Mouse (Mus musculus): ENCODE data around the gene Kat5.

Kat5 gene

DNA sequence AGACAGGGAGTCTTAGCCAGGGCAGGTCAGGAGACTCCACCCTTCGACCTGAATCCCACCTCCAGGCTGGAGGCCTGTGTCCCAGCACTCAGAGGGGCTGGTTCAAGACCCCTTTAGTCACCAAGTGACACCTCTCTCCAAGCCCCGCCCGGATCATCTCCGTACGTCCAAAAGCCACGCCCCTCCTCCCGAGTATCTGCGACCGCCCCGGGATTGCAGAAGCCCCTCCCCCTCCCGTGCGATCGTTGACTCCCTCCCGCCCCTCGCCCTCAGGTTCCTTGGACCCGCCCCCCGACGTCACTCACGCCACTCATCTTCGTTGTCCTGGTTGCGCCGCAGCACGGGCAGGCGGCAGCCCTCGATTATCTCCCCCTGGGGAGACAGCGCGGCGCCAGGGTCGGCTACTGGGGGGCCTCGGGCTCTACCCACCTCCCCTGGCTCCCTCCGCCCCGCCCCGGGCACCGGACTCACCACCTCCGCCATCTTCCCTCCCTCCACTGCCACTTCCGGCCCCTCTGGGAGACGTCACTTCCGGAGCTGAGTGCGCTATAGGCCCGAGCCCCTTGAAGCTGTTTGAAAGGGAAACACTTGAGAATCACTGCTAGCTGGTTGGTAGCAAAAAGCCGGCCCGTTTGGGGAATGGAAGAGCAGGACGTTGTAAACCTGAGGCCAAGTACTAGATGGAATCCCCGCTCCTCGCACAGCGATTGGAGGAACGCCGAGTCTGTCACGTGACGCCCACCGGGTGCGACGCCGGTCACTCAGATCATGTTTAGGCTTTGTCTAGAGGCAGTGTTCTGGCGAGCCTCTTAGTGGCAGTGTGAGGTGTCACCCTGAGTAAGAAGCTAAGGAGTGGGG is at the start of gene Kat5:
Kat5 (minus strand) TSS at position 691 of the 858 bp plus-strand sequence.
- peak; percentile 97 for DNase-seq (ENCODE audit: low spot score)

DNA sequence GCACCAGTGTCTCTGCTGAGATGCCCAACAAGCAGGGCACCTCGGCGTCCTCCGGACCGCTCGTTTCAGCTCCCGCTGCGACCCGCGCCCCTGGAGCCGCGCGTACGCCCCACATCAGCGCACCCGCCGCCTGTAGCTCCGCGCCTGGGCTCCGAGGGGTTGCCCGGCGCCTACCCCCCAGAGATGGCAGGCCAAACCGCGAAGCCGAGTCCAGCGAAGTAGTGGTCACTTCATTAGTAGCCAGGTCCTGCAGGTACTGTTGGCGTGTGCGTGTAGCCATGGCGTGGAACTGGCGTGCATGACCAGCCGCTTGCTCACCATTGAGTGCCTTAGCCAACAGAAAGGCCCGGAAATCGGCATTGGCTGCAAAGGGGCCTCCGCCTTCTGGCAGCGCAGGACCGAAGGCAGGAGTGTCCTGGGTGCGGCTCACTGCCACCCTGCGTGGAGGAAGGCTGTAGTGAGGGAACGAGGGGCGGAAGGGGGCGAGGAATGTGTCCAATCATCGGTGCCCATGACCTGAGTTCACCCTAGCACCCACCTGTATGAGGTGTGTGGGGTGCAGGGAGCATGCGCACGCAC is 44.8 kb upstream of the Kat5 start:
- peak; percentile 33 for DNase-seq (ENCODE audit: low spot score)

DNA sequence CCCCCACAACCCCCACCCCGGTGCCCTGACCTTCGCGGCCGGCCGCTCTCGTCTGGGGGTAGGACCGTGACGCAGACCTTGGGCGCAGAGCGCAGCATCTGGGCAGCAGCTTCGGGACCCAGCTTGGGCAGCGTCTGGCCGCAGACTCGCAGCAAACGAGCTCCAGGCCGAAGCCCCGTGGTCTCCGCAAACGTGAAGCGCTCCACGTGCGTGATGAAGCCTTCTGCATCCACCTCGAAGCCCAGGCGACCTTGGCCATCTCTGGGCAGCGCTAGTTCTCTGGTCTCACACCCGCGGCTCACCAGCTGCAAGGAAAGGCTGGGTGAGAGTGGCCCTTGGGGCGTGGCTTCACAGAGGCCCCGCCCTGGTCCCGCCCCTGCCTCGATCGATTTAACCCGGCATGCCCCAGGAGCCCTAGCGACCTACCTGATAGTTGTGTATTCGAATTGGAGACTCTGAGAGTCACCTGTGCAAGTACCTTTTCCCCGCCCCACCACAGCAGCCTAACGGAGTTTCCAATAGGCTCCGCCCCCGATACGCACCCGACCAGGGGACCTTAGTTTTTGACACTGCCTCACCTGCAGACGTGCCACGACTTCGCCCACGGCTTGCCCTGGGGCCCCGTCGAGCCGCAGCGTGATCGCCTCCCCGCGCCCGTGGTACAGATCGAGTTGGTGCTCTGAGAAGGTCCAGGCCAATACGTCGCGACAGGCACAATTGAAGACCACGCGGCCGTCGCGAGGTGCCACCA is 44.1 kb upstream of the Kat5 start:
- peak; percentile 84 for DNase-seq (ENCODE audit: low spot score)

DNA sequence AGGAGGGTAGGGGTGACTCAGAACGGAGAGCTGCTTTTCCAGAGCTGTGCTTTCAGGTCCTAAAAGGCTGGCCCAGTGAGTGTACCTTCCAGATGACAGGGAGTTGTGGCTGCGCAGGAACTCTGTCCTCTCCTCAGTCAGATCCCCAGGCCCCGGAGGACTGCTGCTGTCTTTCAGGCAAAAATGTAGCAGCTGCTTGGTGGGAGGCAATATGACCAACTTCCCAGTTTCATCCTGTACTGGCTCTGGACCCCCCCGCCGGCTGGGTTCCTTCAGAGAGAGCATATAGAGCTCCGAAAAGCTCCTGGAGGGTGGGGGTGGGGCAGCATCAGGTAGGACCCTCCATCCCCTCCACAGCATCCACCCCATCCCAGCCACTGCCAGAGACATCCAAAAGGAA is 42.5 kb upstream of the Kat5 start:
- no peak for DNase-seq (ENCODE audit: low spot score)

DNA sequence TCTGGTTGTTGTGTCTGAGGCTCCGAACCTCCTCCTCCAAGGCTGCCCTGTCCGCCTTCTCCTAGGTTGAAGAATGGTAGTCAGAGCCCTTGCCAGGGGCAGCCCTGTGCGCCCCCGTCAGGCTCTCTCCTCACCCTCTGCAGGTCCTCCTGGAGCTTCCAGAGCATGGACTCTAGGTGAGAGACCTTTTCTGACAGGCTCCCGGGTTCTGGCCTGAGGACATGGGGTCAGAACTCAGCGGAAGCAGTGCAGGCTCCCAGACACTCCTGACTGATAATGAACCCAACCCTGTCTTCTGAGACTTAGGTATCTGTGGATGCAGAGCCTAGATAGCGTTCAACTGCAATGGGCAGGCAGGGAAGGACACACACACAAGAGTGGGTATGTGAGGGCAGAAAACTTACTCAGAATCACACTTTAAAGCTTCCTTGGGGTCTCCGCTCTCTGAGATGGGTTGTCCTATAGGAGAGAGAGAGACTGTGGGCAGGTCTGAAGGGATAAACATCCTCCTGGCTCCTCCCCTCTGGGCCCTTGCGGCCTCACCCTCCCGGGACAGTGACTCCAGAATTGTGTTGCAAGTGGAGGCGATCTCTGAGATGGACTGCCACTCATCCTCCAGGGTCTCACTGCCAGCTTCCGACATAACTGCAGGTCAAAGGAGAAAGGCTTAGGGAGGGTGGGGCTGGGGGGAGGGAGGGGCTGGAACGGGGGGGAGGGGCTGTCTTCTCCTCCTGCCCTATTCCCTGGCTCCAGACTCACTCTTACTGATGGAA is 41.7 kb upstream of the Kat5 start:
- DNase-seq (ENCODE audit: low spot score) = no peak

DNA sequence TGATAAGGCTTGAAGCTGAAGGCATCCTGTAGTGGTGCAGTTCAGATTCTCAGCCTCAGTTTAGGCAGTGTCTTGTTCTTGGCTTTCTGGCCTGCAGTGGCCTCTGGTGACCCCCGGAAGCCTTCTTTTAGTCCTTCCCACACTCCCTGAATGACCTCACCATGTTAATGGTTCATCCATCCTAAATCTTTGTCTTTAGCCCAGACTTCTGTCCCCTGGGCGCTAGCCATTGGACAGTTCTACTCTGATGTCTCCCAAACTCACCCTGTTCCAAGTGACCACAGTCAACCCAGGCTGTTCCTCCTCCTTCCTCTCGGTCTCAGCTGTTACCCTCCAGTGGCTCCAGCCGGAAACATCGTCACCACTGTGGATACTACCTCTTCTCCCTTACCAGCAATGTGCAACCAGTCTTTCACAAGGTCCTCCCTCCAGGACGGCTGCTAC is 39.3 kb upstream of the Kat5 start:
- no peak for DNase-seq (ENCODE audit: low spot score)

DNA sequence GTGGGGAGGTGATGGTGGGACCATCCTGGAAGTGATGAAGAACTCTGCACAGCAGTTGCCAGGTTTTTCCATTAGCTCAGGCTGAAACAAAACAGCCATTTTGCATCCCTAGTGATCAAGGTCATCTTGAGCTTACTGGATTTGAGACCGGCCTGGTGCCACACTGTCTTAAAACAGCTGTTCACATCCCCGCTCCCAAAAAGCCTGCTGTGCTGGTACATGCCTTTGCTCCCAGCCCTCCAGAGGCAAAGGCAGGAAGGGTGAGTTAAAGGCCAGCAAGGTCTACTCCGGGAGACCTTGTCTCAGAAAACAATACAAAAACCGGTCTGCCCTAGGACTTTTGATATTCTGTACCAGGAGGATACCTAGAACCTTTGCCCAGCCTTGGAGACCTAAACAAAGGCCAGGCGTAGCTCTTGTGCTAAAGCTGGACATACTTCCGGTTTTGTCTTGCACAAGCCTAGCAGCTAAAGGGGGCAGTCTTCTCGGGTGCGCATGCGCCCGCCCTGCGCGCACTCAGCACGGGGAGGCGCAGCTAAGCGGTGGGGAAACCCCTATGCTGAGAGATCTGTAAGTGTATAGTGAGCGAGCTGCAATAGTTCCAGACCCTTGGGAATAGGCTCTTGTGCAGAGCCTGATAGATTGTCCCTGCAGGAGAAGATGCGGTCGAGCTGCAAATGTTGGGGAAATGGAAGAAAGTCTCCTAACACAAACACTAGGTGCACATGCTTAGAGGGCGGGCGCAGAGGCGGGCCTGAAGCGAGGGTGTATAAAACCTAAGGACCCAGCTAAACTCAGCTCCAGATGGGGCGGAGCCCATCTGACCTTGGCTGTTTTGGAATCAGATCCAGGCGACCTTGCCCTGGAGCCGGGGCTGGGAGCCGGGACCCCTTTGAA is 38.6 kb upstream of the Kat5 start:
- DNase-seq (ENCODE audit: low spot score) = peak; percentile 87

DNA sequence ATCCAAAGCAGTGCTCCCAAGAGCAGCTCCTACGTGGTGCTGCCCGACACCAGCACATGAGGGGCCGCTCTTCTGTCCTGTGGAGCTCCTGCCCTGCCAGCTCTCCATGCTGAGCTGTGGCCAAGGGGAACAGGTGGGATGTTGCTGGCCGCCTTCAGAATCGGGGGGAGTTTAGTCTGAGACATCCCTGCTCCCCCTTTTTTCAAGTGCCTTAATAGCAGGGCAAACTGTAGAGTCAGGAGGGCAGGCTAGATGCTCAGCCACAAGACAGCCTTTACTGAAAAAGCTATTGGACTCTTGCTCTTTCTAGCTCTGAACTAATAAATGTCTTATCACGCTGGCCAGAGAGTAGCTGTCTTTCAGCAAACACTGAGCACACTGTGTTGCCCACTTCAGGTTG is 37.8 kb upstream of the Kat5 start:
- DNase-seq (ENCODE audit: low spot score) = no peak

DNA sequence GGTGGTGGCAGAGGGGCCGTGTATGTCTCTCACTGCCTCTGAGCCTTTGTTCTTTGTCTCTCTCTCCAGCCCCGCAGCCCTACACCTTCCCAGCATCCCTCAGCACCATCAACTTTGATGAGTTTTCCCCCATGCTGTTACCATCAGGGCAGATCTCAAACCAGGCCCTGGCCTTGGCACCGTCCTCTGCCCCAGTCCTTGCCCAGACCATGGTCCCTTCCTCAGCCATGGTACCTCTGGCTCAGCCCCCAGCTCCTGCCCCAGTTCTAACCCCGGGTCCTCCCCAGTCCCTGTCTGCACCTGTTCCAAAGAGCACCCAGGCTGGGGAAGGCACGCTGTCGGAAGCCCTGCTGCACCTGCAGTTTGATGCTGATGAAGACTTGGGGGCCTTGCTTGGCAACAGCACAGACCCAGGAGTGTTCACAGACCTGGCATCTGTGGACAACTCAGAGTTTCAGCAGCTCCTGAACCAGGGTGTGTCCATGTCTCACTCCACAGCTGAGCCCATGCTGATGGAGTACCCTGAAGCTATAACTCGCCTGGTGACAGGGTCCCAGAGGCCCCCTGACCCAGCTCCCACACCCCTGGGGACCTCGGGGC is 36.8 kb upstream of the Kat5 start:
- DNase-seq (ENCODE audit: low spot score) = no peak

DNA sequence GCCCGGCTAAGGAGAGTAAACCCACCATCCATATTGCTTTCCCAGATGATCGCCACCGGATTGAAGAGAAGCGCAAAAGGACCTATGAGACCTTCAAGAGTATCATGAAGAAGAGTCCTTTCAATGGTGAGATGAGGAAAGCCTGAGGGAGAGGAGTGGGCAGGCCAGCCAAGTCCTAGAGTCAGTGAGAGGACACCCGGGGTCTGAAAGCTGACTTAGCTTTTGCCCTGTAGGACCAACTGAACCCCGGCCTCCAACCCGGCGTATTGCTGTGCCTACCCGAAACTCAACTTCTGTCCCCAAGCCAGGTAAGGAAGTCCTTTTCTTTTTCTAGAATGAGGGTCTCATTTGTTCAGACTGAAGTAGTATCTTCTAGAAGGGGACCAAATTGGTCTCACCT is 35.2 kb upstream of the Kat5 start:
- DNase-seq (ENCODE audit: low spot score) = no peak

DNA sequence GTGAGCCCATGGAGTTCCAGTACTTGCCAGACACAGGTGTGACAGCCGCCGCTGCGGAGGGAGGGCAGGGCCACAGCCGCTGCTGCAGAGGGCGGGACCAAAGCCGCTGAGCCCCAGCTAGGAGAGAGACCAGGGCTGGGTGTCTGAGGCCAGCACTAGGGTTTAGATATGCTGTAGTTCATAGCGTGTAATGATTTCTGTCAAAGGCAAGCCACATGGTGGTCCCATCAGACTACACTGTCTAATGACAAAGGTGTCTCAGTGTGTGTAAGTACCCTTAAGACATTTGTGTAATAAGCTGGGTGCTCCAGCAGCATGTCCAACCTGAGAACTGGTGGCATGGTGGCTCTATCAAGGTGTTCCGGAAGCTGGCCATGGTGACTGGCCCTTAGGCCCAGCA is 31.6 kb upstream of the Kat5 start:
- no peak for DNase-seq (ENCODE audit: low spot score)

DNA sequence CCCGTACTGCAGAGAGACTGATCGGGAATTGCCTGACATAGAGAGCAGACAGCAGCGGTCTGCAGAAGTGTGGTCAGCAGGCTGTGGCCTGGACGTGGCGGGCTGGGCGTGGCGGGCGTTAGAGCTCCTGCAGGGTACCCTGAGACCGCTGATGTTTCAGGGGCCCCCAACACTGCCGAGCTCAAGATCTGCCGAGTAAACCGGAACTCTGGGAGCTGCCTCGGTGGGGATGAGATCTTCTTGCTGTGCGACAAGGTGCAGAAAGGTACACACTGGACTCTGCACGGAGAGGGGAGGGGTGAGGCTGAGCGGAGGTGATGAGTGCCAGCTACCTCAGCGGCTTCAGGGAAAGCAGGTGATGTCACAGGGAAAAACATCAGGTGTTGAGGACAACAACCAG is 31.0 kb upstream of the Kat5 start:
- no peak for DNase-seq (ENCODE audit: low spot score)

DNA sequence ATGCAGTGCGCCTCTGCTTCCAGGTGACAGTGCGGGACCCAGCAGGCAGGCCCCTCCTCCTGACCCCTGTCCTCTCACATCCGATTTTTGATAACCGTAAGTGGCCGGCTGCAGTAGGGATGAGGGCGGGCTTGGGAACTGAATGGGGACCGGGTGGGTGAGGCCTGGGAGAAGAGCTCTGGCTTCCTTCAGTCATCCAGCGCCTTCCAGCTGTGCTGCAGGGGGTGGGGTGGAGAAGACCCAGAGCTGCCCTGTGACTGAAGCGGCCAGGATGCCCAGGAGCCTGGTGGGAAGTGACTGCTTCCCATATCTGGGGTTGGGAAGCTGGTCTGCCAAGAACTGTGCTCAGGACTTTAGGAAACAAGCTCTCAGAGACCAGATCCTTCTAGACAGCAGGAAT is 30.3 kb upstream of the Kat5 start:
- no peak for DNase-seq (ENCODE audit: low spot score)

DNA sequence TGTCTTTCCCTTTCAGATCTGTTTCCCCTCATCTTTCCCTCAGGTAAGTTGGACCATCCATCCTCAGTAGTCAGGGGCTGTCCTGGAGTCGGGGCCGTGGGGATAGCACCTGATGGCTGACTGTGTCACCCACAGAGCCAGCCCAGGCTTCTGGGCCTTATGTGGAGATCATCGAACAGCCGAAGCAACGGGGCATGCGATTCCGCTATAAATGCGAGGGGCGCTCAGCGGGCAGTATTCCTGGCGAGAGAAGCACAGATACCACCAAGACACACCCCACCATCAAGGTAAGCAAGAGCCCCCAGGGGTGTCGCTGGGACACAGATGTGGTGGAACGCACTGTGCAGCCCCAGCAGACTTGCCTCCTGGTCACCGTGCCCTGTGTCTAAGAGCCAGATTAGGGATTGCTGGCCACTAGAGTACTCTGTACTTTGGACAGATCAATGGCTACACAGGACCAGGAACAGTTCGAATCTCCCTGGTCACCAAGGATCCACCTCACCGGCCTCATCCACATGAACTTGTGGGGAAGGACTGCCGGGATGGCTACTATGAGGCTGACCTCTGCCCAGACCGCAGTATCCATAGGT is 28.5 kb upstream of the Kat5 start:
- DNase-seq (ENCODE audit: low spot score) = no peak

DNA sequence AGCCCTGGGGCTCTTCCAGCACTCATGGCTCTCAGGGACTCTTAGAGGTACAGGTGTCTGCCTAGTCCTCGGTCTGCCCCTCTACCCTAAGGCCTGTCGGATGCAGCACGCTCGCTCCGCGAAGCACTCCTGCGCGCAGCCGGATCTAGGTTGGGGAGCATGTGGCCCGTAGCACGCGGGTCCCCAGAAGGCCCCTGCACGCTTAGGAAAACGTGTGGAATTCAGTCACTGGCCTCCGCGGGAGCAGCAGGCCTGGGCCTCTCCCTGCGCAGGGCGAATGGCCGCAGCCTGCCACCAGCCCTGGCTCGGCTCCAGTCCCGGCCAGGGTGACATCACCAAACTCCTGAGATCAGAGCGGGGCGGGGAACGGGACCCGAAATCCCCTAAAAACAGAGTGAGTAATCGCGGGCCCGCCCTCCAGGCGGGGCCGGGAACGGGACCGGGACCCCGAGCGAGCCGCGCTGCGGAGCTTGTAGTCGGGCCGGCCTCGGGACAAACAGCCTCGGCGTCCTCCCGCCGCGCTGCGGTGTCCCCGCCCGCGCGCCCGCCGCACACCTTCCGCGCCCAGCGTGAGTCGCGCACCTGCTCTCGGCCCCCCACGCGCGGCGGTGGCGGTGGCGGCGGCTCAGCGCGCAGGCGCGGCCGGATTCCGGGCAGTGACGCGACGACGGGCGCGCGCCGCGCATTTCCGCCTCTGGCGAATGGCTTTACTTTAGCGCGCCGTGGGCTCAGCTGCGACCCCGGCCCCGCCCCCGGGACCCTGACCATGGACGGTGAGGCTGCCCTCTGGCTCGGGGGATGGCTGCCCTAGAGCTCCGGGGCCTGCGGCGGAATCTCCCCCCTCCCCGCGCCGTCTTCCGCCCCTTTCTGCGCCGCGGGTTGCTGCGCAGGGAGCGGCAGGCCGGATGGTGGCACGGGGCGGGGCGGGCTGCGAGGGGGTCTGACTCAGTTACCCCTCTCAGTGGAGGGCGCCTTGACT is 27.3 kb upstream of the Kat5 start, which contains the start of gene Rela:
Rela (plus strand) TSS at position 415 of the 979 bp plus-strand sequence.
- peak; percentile 87 for DNase-seq (ENCODE audit: low spot score)

DNA sequence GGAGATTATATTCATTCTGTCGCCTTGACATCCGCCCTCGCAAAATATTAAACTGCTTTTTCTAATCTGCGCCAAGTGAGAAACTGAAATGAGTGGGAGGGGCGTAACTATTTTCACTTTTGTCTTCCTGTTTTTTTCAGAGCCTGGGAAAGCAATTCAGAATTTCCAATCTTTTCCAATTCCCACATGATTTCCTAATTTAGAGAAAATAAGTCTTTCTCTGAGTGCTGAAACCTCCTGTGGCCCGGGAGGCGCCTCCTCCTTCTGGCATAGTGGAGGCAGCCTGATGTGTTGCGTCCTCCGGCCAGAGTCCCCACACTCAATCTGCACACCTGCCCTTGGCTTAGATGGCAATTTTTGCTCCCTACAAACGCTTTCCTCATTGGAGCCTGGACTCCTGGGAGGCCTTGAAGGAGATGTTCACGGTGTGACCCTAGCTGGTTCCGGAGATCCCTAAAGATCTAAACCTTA is 26.6 kb upstream of the Kat5 start:
- DNase-seq (ENCODE audit: low spot score) = no peak

DNA sequence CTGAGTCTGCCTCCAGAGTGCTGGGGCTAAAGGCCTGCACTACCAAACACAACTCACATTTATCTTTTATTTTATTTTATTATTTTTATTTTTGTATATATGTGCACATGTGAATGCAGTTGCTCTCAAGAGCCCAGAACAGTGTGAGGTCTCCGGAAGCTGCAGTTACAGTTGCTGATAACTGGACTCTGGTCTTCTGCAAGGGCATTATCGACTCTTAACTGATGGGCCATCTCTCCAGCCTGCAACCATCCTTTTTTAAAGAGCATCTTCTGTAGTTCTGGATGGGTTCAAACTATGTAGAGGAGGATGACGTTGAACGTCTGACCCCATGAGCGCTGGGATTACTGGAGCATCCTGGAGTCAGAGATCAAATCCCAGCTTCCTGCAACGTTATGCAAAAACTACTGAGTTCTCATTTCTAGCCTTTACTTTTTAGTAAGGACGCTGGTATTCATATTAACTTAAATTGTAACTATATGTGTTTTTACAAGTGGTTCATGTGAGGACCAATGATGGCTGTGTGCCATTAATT is 26.1 kb upstream of the Kat5 start:
- no peak for DNase-seq (ENCODE audit: low spot score)

DNA sequence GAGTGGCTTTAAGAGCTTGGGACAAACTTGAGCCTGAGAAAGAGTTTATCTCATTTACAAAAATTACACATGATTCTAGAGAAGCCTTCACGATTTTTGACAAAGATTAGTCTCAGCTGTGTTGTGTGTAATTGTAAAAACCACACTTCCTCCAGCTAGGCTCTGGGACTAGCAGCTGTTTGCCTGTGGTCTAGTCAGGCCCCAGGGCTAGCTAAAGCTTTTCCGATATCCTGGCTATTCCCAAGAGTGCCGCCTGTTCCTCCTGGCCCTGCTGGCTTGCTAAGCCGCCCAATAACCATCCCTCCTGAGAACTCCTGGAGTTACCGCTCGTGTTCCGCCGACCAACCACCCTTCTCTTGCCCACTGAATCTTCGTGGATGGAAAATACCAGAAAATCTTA is 22.1 kb upstream of the Kat5 start:
- DNase-seq (ENCODE audit: low spot score) = no peak

DNA sequence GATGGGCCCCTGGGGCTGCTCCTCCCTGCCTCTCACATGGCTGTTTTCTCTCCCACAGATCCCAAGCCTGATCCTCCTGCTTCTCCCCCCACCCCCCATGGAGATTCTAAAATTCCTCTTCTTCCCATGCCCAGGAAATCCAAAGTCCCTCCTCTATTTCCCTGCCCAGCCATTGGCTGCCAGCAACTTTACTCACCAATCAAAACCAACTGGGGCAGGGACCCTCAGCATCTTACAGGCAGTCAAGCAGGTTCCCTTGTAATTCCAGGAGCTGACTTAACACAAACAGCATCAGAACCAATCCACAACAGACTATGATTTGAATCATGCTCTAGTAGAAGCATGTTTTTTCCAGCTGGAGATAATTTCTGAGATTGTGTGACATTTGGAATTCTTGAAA is 19.9 kb upstream of the Kat5 start:
- no peak for DNase-seq (ENCODE audit: low spot score)
